Mouse (Mus musculus) heart, embryonic 11.5 days (tissue): ENCODE measurements around the gene Relb. TPM values are rescaled to one million over a fixed set of nuclear protein-coding genes. Genes with fewer than 3 reads are reported as not detected.

Experiments
- ATAC-seq: fragments of 200-750 bp; cut with Nextera tagmentation; replicated peaks from 2 replicates; pipeline ENCODE4 v1.8.0; 2017; ENCODE audit warnings: moderate library complexity; ENCODE audit not compliant: insufficient number of reproducible peaks, low FRiP score, low TSS enrichment
- H3K27ac ChIP-seq: fragments of 300-500 bp; sonication (generic); 2 replicates; pipeline ENCODE4 v1.5.1; 2014; ENCODE audit warnings: mild to moderate bottlenecking, low read depth, low read length
- H3K27me3 ChIP-seq: fragments of 300-500 bp; sonication (generic); 2 replicates; pipeline ENCODE4 v1.6.1; 2014; ENCODE audit warnings: mild to moderate bottlenecking, low read length, mixed read lengths; ENCODE audit not compliant: control insufficient read depth, insufficient read depth
- H3K36me3 ChIP-seq: fragments of 300-500 bp; sonication (generic); 2 replicates; pipeline ENCODE4 v1.6.1; 2014; ENCODE audit warnings: mild to moderate bottlenecking, low read length, moderate library complexity, mixed read lengths; ENCODE audit not compliant: control insufficient read depth, insufficient read depth
- H3K4me1 ChIP-seq: fragments of 300-500 bp; sonication (generic); 2 replicates; pipeline ENCODE4 v1.6.1; 2014; ENCODE audit warnings: low read length; ENCODE audit not compliant: control insufficient read depth, insufficient read depth
- H3K4me2 ChIP-seq: fragments of 300-500 bp; sonication (generic); 2 replicates; pipeline ENCODE4 v1.6.1; 2014; ENCODE audit warnings: mild to moderate bottlenecking, moderate library complexity
- H3K4me3 ChIP-seq: fragments of 300-500 bp; sonication (generic); 2 replicates; pipeline ENCODE4 v1.5.1; 2014; ENCODE audit warnings: low read depth, low read length
- H3K9ac ChIP-seq: fragments of 300-500 bp; sonication (generic); 2 replicates; pipeline ENCODE4 v1.6.1; 2014; ENCODE audit warnings: mild to moderate bottlenecking, low read depth, low read length, moderate library complexity
- H3K9me3 ChIP-seq: fragments of 300-500 bp; sonication (generic); replicated peaks from 2 replicates; pipeline ENCODE4 v1.6.1; 2016; ENCODE audit warnings: low read length; ENCODE audit not compliant: control insufficient read depth
- WGBS: fragments of 180-500 bp; shearing (Covaris S2); extraction: QIAGEN DNeasy Blood & Tissue Kit; methylation state at CpG from one replicate; pipeline ENCODE4 v1.1.7; 2014; ENCODE audit not compliant: insufficient replicate concordance; 5-methylcytosine and 5-hydroxymethylcytosine counted together
- polyA plus RNA-seq: library from polyadenylated mRNA; unstranded; fragments of >200 nt; fragmentation: Nextera tagmentation; extraction: Ambion mirVana; gene quantifications from 2 replicates; pipeline ENCODE4 v1.2.1, GENCODE M21; 2014

Relb gene
- polyA plus RNA-seq, 1 experiment from 2014 or later, result 3.7 TPM

- H3K9me3 ChIP-seq, result no peaks in the 10 kb centered on the region
- H3K9ac ChIP-seq, result no peak overlapping the region
- no peak overlapping the region for H3K4me3 ChIP-seq
- no peaks in the 10 kb centered on the region for H3K27me3 ChIP-seq
- ATAC-seq, result no peak
- no peak overlapping the region for H3K27ac ChIP-seq
- H3K4me1 ChIP-seq, result peaks cover 18% of the 10 kb centered on the region
- 66% methylated on average over 2 of the region's 2 CpGs for WGBS
- no peaks in the 10 kb centered on the region for H3K36me3 ChIP-seq
- H3K4me2 ChIP-seq, result no peak overlapping the region
These were observed 38.2 kb upstream of the Relb start for GRCm38 (mm10) chr7:19667434-19667833.

- Histone ChIP-seq H3K4me2 (no peak overlapping the region), H3K36me3 (0 out of 2 replicates have a peak, but pooled peaks cover 1% of the 10 kb centered on the region), H3K27ac (no peak overlapping the region), H3K9me3 (no peaks in the 10 kb centered on the region), H3K4me1 (peaks cover 21% of the 10 kb centered on the region), H3K27me3 (no peaks in the 10 kb centered on the region), H3K4me3 (no peak overlapping the region), H3K9ac (no peak overlapping the region)
- no peak for ATAC-seq
- WGBS, result 63% methylated on average over 3 of the region's 3 CpGs
These were observed 37.5 kb upstream of the Relb start for GRCm38 (mm10) chr7:19666750-19667149.

GRCm38 (mm10) chr7:19664955-19665841 is 36.0 kb upstream of the Relb start, which contains the start of gene Clptm1:
Gene Clptm1, minus strand, starts transcription at chr7:19665033.
- 0 out of 2 replicates have a peak, but pooled peaks cover 2% of the 10 kb centered on the region for H3K36me3 ChIP-seq
- under 1% methylated on average over 63 of the region's 63 CpGs for WGBS
- peak within 1 kb of the TSS; percentile 100 for H3K4me3 ChIP-seq
- H3K4me2 ChIP-seq, result peak within 1 kb of the TSS; percentile 80
- H3K27ac ChIP-seq, result peak within 1 kb of the TSS; percentile 95
- peak within 1 kb of the TSS; percentile 99 for H3K9ac ChIP-seq
- H3K4me1 ChIP-seq, result peaks cover 21% of the 10 kb centered on the region
- no peaks in the 10 kb centered on the region for H3K27me3 ChIP-seq
- ATAC-seq, result peak; percentile 86
- no peaks in the 10 kb centered on the region for H3K9me3 ChIP-seq

- Histone ChIP-seq H3K9me3 (no peaks in the 10 kb centered on the region), H3K36me3 (0 out of 2 replicates have a peak, but pooled peaks cover 2% of the 10 kb centered on the region), H3K4me1 (peaks cover 21% of the 10 kb centered on the region), H3K4me2 (peak overlapping the region; percentile 79), H3K4me3 (peak overlapping the region; percentile 100), H3K9ac (peak overlapping the region; percentile 99), H3K27ac (peak overlapping the region; percentile 77), H3K27me3 (no peaks in the 10 kb centered on the region)
- ATAC-seq, result no peak
- 1% methylated on average over 37 of the region's 37 CpGs for WGBS
These were observed 35.3 kb upstream of the Relb start for GRCm38 (mm10) chr7:19664455-19664954.

- ATAC-seq, result no peak
- no peaks in the 10 kb centered on the region for H3K27me3 ChIP-seq
- H3K9me3 ChIP-seq, result no peaks in the 10 kb centered on the region
- peak overlapping the region; percentile 100 for H3K4me3 ChIP-seq
- H3K9ac ChIP-seq, result peak overlapping the region; percentile 99
- H3K27ac ChIP-seq, result no peak overlapping the region
- peaks cover 17% of the 10 kb centered on the region for H3K4me1 ChIP-seq
- H3K36me3 ChIP-seq, result 0 out of 2 replicates have a peak, but pooled peaks cover 2% of the 10 kb centered on the region
- peak overlapping the region; percentile 79 for H3K4me2 ChIP-seq
- 12% methylated on average over 8 of the region's 8 CpGs for WGBS
These were observed 34.7 kb upstream of the Relb start for GRCm38 (mm10) chr7:19663940-19664339.

- 65% methylated on average over 2 of the region's 2 CpGs for WGBS
- Histone ChIP-seq H3K4me3 (no peak overlapping the region), H3K36me3 (peaks cover 20% of the 10 kb centered on the region), H3K9ac (no peak overlapping the region), H3K9me3 (no peaks in the 10 kb centered on the region), H3K4me1 (0 out of 2 replicates have a peak, but pooled peaks cover 3% of the 10 kb centered on the region), H3K27me3 (no peaks in the 10 kb centered on the region), H3K4me2 (no peak overlapping the region), H3K27ac (no peak overlapping the region)
- ATAC-seq, result no peak
These were observed 23.4 kb upstream of the Relb start for GRCm38 (mm10) chr7:19652614-19653013.

GRCm38 (mm10) chr7:19651063-19651786 is 22.0 kb upstream of the Relb start:
- no peaks in the 10 kb centered on the region for H3K27me3 ChIP-seq
- H3K27ac ChIP-seq, result no peak overlapping the region
- WGBS, result 79% methylated on average over 6 of the region's 6 CpGs
- ATAC-seq, result no peak
- H3K36me3 ChIP-seq, result peaks cover 25% of the 10 kb centered on the region
- no peaks in the 10 kb centered on the region for H3K9me3 ChIP-seq
- no peak overlapping the region for H3K9ac ChIP-seq
- no peak overlapping the region for H3K4me2 ChIP-seq
- H3K4me3 ChIP-seq, result no peak overlapping the region
- 0 out of 2 replicates have a peak, but pooled peaks cover 3% of the 10 kb centered on the region for H3K4me1 ChIP-seq

GRCm38 (mm10) chr7:19641223-19641622 is 12.0 kb upstream of the Relb start:
- peaks cover 64% of the 10 kb centered on the region for H3K36me3 ChIP-seq
- no peak overlapping the region for H3K9ac ChIP-seq
- WGBS, result 90% methylated on average over 4 of the region's 4 CpGs

More at GRCm38 (mm10) chr7:19641223-19641622, 12.0 kb upstream of the Relb start:
- Histone ChIP-seq H3K4me2 (no peak overlapping the region), H3K4me1 (no peaks in the 10 kb centered on the region), H3K9me3 (no peaks in the 10 kb centered on the region), H3K27me3 (no peaks in the 10 kb centered on the region), H3K4me3 (no peak overlapping the region), H3K27ac (no peak overlapping the region)
- ATAC-seq, result no peak
